Mouse (Mus musculus) C2C12 (cell line): ENCODE measurements around the gene Ocrl. TPM values are rescaled to one million over a fixed set of nuclear protein-coding genes. Genes with fewer than 3 reads are reported as not detected.

Source experiments
- H3K27me3 ChIP-seq: one replicate; pipeline ENCODE4 v1.6.1; 2011; ENCODE audit not compliant: control insufficient read depth, insufficient read depth, insufficient read length
- H3K36me3 ChIP-seq: one replicate; pipeline ENCODE4 v1.6.1; 2011; ENCODE audit not compliant: control insufficient read depth, insufficient read depth
- H3K4me3 ChIP-seq: one replicate; pipeline ENCODE4 v1.5.1; 2011; ENCODE audit warnings: mild to moderate bottlenecking, control low read depth; ENCODE audit not compliant: poor library complexity, insufficient read depth, severe bottlenecking
- H3K79me2 ChIP-seq: one replicate; pipeline ENCODE4 v1.6.1; 2011; ENCODE audit not compliant: control insufficient read depth, insufficient read depth
- H3K79me3 ChIP-seq: one replicate; pipeline ENCODE4 v1.6.1; 2011; ENCODE audit warnings: low read depth, control low read depth
- H3ac ChIP-seq: one replicate; pipeline ENCODE3; 2011; ENCODE audit warnings: low read depth; ENCODE audit not compliant: control insufficient read depth, insufficient read length
- CEBPB ChIP-seq: IDR thresholded peaks from one replicate; pipeline ENCODE4 v1.6.1; 2011; ENCODE audit warnings: low read depth, mild to moderate bottlenecking, control low read depth, moderate library complexity
- CTCF ChIP-seq: IDR thresholded peaks from one replicate; pipeline ENCODE4 v1.5.1; 2011; ENCODE audit not compliant: control insufficient read depth, insufficient read depth, insufficient read length
- FOSL1 ChIP-seq: IDR thresholded peaks from one replicate; pipeline ENCODE4 v1.8.0; 2011; ENCODE audit warnings: mild to moderate bottlenecking, low read length; ENCODE audit not compliant: poor library complexity, insufficient read depth, severe bottlenecking
- MAX ChIP-seq: IDR thresholded peaks from one replicate; pipeline ENCODE4 v1.6.1; 2011; ENCODE audit warnings: mild to moderate bottlenecking, control low read depth
- MYOD1 ChIP-seq: IDR thresholded peaks from one replicate; pipeline ENCODE4 v1.6.1; 2011; ENCODE audit warnings: low read depth; ENCODE audit not compliant: control insufficient read depth, insufficient read length
- MYOG ChIP-seq: IDR thresholded peaks from one replicate; pipeline ENCODE4 v1.6.1; 2011; ENCODE audit not compliant: control insufficient read depth, insufficient read length; ENCODE audit errors: extremely low read depth
- USF1 ChIP-seq: IDR thresholded peaks from one replicate; pipeline ENCODE4 v1.6.1; 2011; ENCODE audit warnings: low read depth, mild to moderate bottlenecking, control low read depth, moderate library complexity
- long read RNA-seq, 2 experiments: library from polyadenylated mRNA; unstranded; transcript quantifications; one replicate each; pipeline ENCODE4 v2.0.0; 2019 to 2020
- polyA plus RNA-seq: library from polyadenylated mRNA; unstranded; fragments of >200 nt; fragmentation: generic; extraction: Trizol; gene quantifications from one replicate; pipeline ENCODE4 v1.2.1, GENCODE M21; 2012; ENCODE audit warnings: missing spikeins

Gene Ocrl
- polyA plus RNA-seq = 4.8 TPM
- long read RNA-seq, experiment 1, partial matches to known transcripts = 0 of 5 reads
- long read RNA-seq, experiment 1, other reads (novel, unspliced or antisense) = 5 of 5 reads
- long read RNA-seq, experiment 2, full-length matches to known transcripts = 5 of 17 reads
- long read RNA-seq, experiment 2, partial matches to known transcripts = 4 of 17 reads
- long read RNA-seq, experiment 2, other reads (novel, unspliced or antisense) = 8 of 17 reads

GRCm38 (mm10) chrX:47912306-47912792, at the start of gene Ocrl:
Ocrl (plus strand) TSS chrX:47912387.
- peak; percentile 40 for TF ChIP-seq CTCF
- no peak for TF ChIP-seq MYOD1
- H3K36me3 ChIP-seq = no peaks in the 10 kb centered on the region

GRCm38 (mm10) chrX:47880052-47880451, 32.1 kb upstream of the Ocrl start:
- H3K36me3 ChIP-seq = no peaks in the 10 kb centered on the region
- no peaks in the 10 kb centered on the region for H3K27me3 ChIP-seq
- H3K4me3 ChIP-seq = no peak overlapping the region
- TF ChIP-seq MYOG = no peak
- no peak for TF ChIP-seq MAX
- no peak for TF ChIP-seq MYOD1
- no peak for TF ChIP-seq CEBPB
- no peak overlapping the region for H3ac ChIP-seq
- no peaks in the 10 kb centered on the region for H3K79me2 ChIP-seq
- H3K79me3 ChIP-seq = no peaks in the 10 kb centered on the region

More at GRCm38 (mm10) chrX:47912306-47912792, at the start of gene Ocrl:
- Histone ChIP-seq H3K4me3 (peak within 1 kb of the TSS; percentile 34), H3K27me3 (no peaks in the 10 kb centered on the region), H3K79me2 (no peaks in the 10 kb centered on the region), H3K79me3 (no peaks in the 10 kb centered on the region), H3ac (peak within 1 kb of the TSS; percentile 87)

- no peaks in the 10 kb centered on the region for H3K79me3 ChIP-seq
- TF ChIP-seq MAX = no peak
- no peak for TF ChIP-seq CTCF
- no peak for TF ChIP-seq MYOG
- TF ChIP-seq CEBPB = no peak
- no peak for TF ChIP-seq FOSL1
- no peak for TF ChIP-seq MYOD1
- TF ChIP-seq USF1 = no peak
- no peaks in the 10 kb centered on the region for H3K27me3 ChIP-seq
- H3ac ChIP-seq = no peak overlapping the region
- H3K79me2 ChIP-seq = no peaks in the 10 kb centered on the region
- H3K4me3 ChIP-seq = no peak overlapping the region
- no peaks in the 10 kb centered on the region for H3K36me3 ChIP-seq
Observed at GRCm38 (mm10) chrX:47882813-47883212, 29.4 kb upstream of the Ocrl start.

GRCm38 (mm10) chrX:47887401-47887800, 24.8 kb upstream of the Ocrl start:
- Histone ChIP-seq H3K79me3 (no peaks in the 10 kb centered on the region), H3ac (no peak overlapping the region), H3K36me3 (no peaks in the 10 kb centered on the region), H3K79me2 (no peaks in the 10 kb centered on the region), H3K27me3 (peaks cover 5% of the 10 kb centered on the region), H3K4me3 (no peak overlapping the region)
- TF ChIP-seq CEBPB = no peak
- no peak for TF ChIP-seq CTCF
- TF ChIP-seq MYOD1 = no peak
- TF ChIP-seq FOSL1 = no peak

GRCm38 (mm10) chrX:47891243-47891906, 20.8 kb upstream of the Ocrl start:
- TF ChIP-seq CEBPB (no peak), MYOG (no peak), MYOD1 (no peak), USF1 (no peak)
- Histone ChIP-seq H3K36me3 (no peaks in the 10 kb centered on the region), H3K27me3 (peaks cover 5% of the 10 kb centered on the region), H3K4me3 (no peak overlapping the region), H3K79me2 (no peaks in the 10 kb centered on the region), H3K79me3 (no peaks in the 10 kb centered on the region), H3ac (no peak overlapping the region)

GRCm38 (mm10) chrX:47891907-47892430, 20.2 kb upstream of the Ocrl start:
- peak overlapping the region; percentile 18 for H3ac ChIP-seq
- H3K27me3 ChIP-seq = peaks cover 5% of the 10 kb centered on the region
- TF ChIP-seq USF1 (no peak), MAX (no peak)

More at GRCm38 (mm10) chrX:47891907-47892430, 20.2 kb upstream of the Ocrl start:
- no peak overlapping the region for H3K4me3 ChIP-seq
- no peaks in the 10 kb centered on the region for H3K36me3 ChIP-seq
- H3K79me3 ChIP-seq = no peaks in the 10 kb centered on the region
- no peaks in the 10 kb centered on the region for H3K79me2 ChIP-seq
